Mouse (Mus musculus): Measurements from ENCODE around the gene Hdac7. TPM values are rescaled to one million over a fixed set of nuclear protein-coding genes. Genes with fewer than 3 reads are reported as not detected.

Hdac7 gene
- total and polyA plus RNA-seq, 3 experiments, result 19.8 to 55.2 (median 21.7) TPM

GRCm38 (mm10) chr15:97808532-97808931, 35.8 kb downstream of the Hdac7 start:
- H3K4me1 ChIP-seq (ENCODE audit: control insufficient read depth in 1 of 2, insufficient read depth in 2 of 2), result peaks cover 6 to 31% of the 10 kb centered on the region in 2 experiments; a peak in 3 of 4 replicates
- DNase-seq (ENCODE audit: extremely low read depth), result no peak
- no peaks in the 10 kb centered on the region for H3K27me3 ChIP-seq (replicated peaks)
- TF ChIP-seq MEF2A (IDR thresholded peaks at IDR 0.05; ENCODE audit: borderline replicate concordance, low read depth, low read length), result no peak
- TF ChIP-seq E2F4 (IDR thresholded peaks at IDR 0.05; ENCODE audit: insufficient replicate concordance, low read depth, low read length), result no peak
- TF ChIP-seq POLR2AphosphoS2 (IDR thresholded peaks at IDR 0.05; ENCODE audit: low read depth, low read length), result no peak
- no peak for TF ChIP-seq MYC (IDR thresholded peaks at IDR 0.05; ENCODE audit: low read depth, low read length)
- TF ChIP-seq ZC3H11A (IDR thresholded peaks at IDR 0.05; ENCODE audit: low read depth, low read length), result no peak
- TF ChIP-seq CTCF (conservative IDR thresholded peaks at IDR 0.05 in 1 of 2, IDR thresholded peaks at IDR 0.05 in 1 of 2; ENCODE audit: low read depth in 2 of 2, low read length in 2 of 2), result no peak
- no peak for TF ChIP-seq CHD1 (IDR thresholded peaks at IDR 0.05; ENCODE audit: low read depth, low read length)
- no peak for TF ChIP-seq TBP (conservative IDR thresholded peaks at IDR 0.05; ENCODE audit: low read depth, low read length)
- TF ChIP-seq MAFK (IDR thresholded peaks at IDR 0.05; ENCODE audit: insufficient replicate concordance, low read length), result no peak
- TF ChIP-seq JUND (conservative IDR thresholded peaks at IDR 0.05; ENCODE audit: low read depth, low read length), result no peak
- TF ChIP-seq USF2 (conservative IDR thresholded peaks at IDR 0.05; ENCODE audit: low read depth, low read length), result no peak
- TF ChIP-seq MAX (IDR thresholded peaks at IDR 0.05; ENCODE audit: low read length), result no peak
- no peak for TF ChIP-seq ZKSCAN1 (IDR thresholded peaks at IDR 0.05; ENCODE audit: borderline replicate concordance, low read depth, low read length)
- no peak for TF ChIP-seq RAD21 (IDR thresholded peaks at IDR 0.05; ENCODE audit: low read depth, low read length)
- no peak for TF ChIP-seq POLR2A (IDR thresholded peaks at IDR 0.05; ENCODE audit: low read depth, low read length)
- TF ChIP-seq USF1 (IDR thresholded peaks at IDR 0.05; ENCODE audit: low read depth, low read length), result no peak
- TF ChIP-seq ZMIZ1 (IDR thresholded peaks at IDR 0.05; ENCODE audit: low read depth, low read length), result no peak
- TF ChIP-seq CHD2 (IDR thresholded peaks at IDR 0.05; ENCODE audit: low read length), result no peak
- H3K36me3 ChIP-seq (replicated peaks in 1 of 2; ENCODE audit: control insufficient read depth in 1 of 2, insufficient read depth in 1 of 2, low read length in 1 of 2), result peaks cover 60 to 87% of the 10 kb centered on the region in 2 experiments
- no peaks in the 10 kb centered on the region for H3K79me2 ChIP-seq (replicated peaks; ENCODE audit: control insufficient read depth, extremely low read depth, insufficient read depth, poor library complexity, severe bottlenecking)
- no peaks in the 10 kb centered on the region for H3K9me3 ChIP-seq (replicated peaks; ENCODE audit: low read length)
- H3K9ac ChIP-seq (ENCODE audit: insufficient read depth, low read depth), result no peak overlapping the region
- H3K4me2 ChIP-seq (ENCODE audit: insufficient read depth, low read depth, poor library complexity, severe bottlenecking), result no peak overlapping the region
- H3K27ac ChIP-seq (ENCODE audit: insufficient read depth, low read depth), result no peak overlapping the region
- H3K4me3 ChIP-seq (replicated peaks in 1 of 3; ENCODE audit: low read depth in 2 of 3, low read length in 2 of 3, poor library complexity in 1 of 3), result no peak overlapping the region
- in situ Hi-C loops (cut with MboI; ENCODE audit: low pct_ligation_motif_present, low pct_unique_long_range_greater_than_20kb, low sequenced_read_pairs), result no loop called here
- dilution Hi-C loops (cut with MboI; ENCODE audit: extremely low pct_ligation_motif_present, extremely low pct_unique_long_range_greater_than_20kb, low sequenced_read_pairs), result no loop called here

- dilution Hi-C loops (cut with MboI; ENCODE audit: extremely low pct_ligation_motif_present, extremely low pct_unique_long_range_greater_than_20kb, low sequenced_read_pairs), result no loop called here
Observed at GRCm38 (mm10) chr15:97807867-97808266, 36.4 kb downstream of the Hdac7 start.

More at GRCm38 (mm10) chr15:97807867-97808266, 36.4 kb downstream of the Hdac7 start:
- H3K27ac ChIP-seq (ENCODE audit: insufficient read depth, low read depth), result no peak overlapping the region
- TF ChIP-seq MAX (IDR thresholded peaks at IDR 0.05; ENCODE audit: low read length) (no peak), TBP (conservative IDR thresholded peaks at IDR 0.05; ENCODE audit: low read depth, low read length) (no peak), USF2 (conservative IDR thresholded peaks at IDR 0.05; ENCODE audit: low read depth, low read length) (no peak), CTCF (conservative IDR thresholded peaks at IDR 0.05 in 1 of 2, IDR thresholded peaks at IDR 0.05 in 1 of 2; ENCODE audit: low read depth in 2 of 2, low read length in 2 of 2) (no peak), MXI1 (IDR thresholded peaks at IDR 0.05; ENCODE audit: low read depth, low read length) (no peak), UBTF (IDR thresholded peaks at IDR 0.05; ENCODE audit: low read depth, low read length) (no peak), ZKSCAN1 (IDR thresholded peaks at IDR 0.05; ENCODE audit: borderline replicate concordance, low read depth, low read length) (no peak), JUND (conservative IDR thresholded peaks at IDR 0.05; ENCODE audit: low read depth, low read length) (no peak), SMC3 (IDR thresholded peaks at IDR 0.05; ENCODE audit: low read depth, low read length) (no peak), BHLHE40 (IDR thresholded peaks at IDR 0.05; ENCODE audit: low read depth, low read length) (no peak), KAT2A (IDR thresholded peaks at IDR 0.05; ENCODE audit: insufficient replicate concordance, low read length) (no peak), CHD1 (IDR thresholded peaks at IDR 0.05; ENCODE audit: low read depth, low read length) (no peak)
- no peaks in the 10 kb centered on the region for H3K27me3 ChIP-seq (replicated peaks)
- no peaks in the 10 kb centered on the region for H3K9me3 ChIP-seq (replicated peaks; ENCODE audit: low read length)
- no peak for DNase-seq (ENCODE audit: extremely low read depth)
- peaks cover 6 to 24% of the 10 kb centered on the region in 2 experiments; a peak in 3 of 4 replicates for H3K4me1 ChIP-seq (ENCODE audit: control insufficient read depth in 1 of 2, insufficient read depth in 2 of 2)
- H3K79me2 ChIP-seq (replicated peaks; ENCODE audit: control insufficient read depth, extremely low read depth, insufficient read depth, poor library complexity, severe bottlenecking), result no peaks in the 10 kb centered on the region
- peaks cover 58 to 84% of the 10 kb centered on the region in 2 experiments for H3K36me3 ChIP-seq (replicated peaks in 1 of 2; ENCODE audit: control insufficient read depth in 1 of 2, insufficient read depth in 1 of 2, low read length in 1 of 2)
- in situ Hi-C loops (cut with MboI; ENCODE audit: low pct_ligation_motif_present, low pct_unique_long_range_greater_than_20kb, low sequenced_read_pairs), result no loop called here
- no peak overlapping the region for H3K9ac ChIP-seq (ENCODE audit: insufficient read depth, low read depth)
- H3K4me2 ChIP-seq (ENCODE audit: insufficient read depth, low read depth, poor library complexity, severe bottlenecking), result no peak overlapping the region
- H3K4me3 ChIP-seq (replicated peaks in 1 of 3; ENCODE audit: low read depth in 2 of 3, low read length in 2 of 3, poor library complexity in 1 of 3), result no peak overlapping the region

Data from CH12.LX (cell line).